Mouse (Mus musculus) hindbrain, embryonic 12.5 days (tissue): ENCODE results near the gene Mepce. TPM values are rescaled to one million over a fixed set of nuclear protein-coding genes. Genes with fewer than 3 reads are reported as not detected.
"Not testable (repeated sequence)": the region's sequence is repeated elsewhere in the genome, so short reads cannot be mapped to it uniquely, and the experiment has no call there.

Source experiments
- ATAC-seq: fragments of 200-750 bp; cut with Nextera tagmentation; 2 replicates; pipeline ENCODE4 v1.8.0; 2017; ENCODE audit warnings: moderate TSS enrichment; ENCODE audit not compliant: low FRiP score
- H3K27ac ChIP-seq: fragments of 300-500 bp; sonication (generic); 2 replicates; pipeline ENCODE4 v1.5.1; 2016; ENCODE audit warnings: mild to moderate bottlenecking
- H3K27me3 ChIP-seq: fragments of 300-500 bp; sonication (generic); 2 replicates; pipeline ENCODE4 v1.6.1; 2016; ENCODE audit warnings: mild to moderate bottlenecking
- H3K36me3 ChIP-seq: fragments of 300-500 bp; sonication (generic); 2 replicates; pipeline ENCODE4 v1.6.1; 2016; ENCODE audit warnings: mild to moderate bottlenecking
- H3K4me1 ChIP-seq: fragments of 300-500 bp; sonication (generic); 2 replicates; pipeline ENCODE4 v1.6.1; 2016
- H3K4me2 ChIP-seq: fragments of 300-500 bp; sonication (generic); replicated peaks from 2 replicates; pipeline ENCODE4 v1.6.1; 2016; ENCODE audit warnings: mild to moderate bottlenecking
- H3K4me3 ChIP-seq: fragments of 300-500 bp; sonication (generic); 2 replicates; pipeline ENCODE4 v1.5.1; 2016; ENCODE audit warnings: mild to moderate bottlenecking
- H3K9ac ChIP-seq: fragments of 300-500 bp; sonication (generic); 2 replicates; pipeline ENCODE4 v1.6.1; 2016; ENCODE audit warnings: mild to moderate bottlenecking, moderate library complexity
- H3K9me3 ChIP-seq: fragments of 300-500 bp; sonication (generic); replicated peaks from 2 replicates; pipeline ENCODE4 v1.6.1; 2016; ENCODE audit warnings: mild to moderate bottlenecking
- WGBS: fragments of 180-500 bp; shearing (Covaris S2); methylation state at CpG from one replicate; pipeline ENCODE4 v1.1.7; 2016; 5-methylcytosine and 5-hydroxymethylcytosine counted together
- polyA plus RNA-seq: library from polyadenylated mRNA; unstranded; fragments of >200 nt; fragmentation: Nextera tagmentation; extraction: Ambion mirVana; gene quantifications from 2 replicates; pipeline ENCODE4 v1.2.1, GENCODE M21; 2016

The Mepce gene
- polyA plus RNA-seq, 1 experiment from 2014 or later, result 11.0 TPM

GRCm38 (mm10) chr5:137753111-137753832 lies 34.2 kb downstream of the Mepce start:
- Histone ChIP-seq H3K27ac (no peak overlapping the region), H3K4me3 (no peak overlapping the region), H3K9me3 (no peaks in the 10 kb centered on the region), H3K4me1 (peaks cover 13% of the 10 kb centered on the region), H3K36me3 (peaks cover 44% of the 10 kb centered on the region), H3K27me3 (no peaks in the 10 kb centered on the region), H3K4me2 (no peak overlapping the region), H3K9ac (no peak overlapping the region)
- no peak for ATAC-seq
- WGBS, result 86% methylated on average over 13 of the region's 13 CpGs

- Histone ChIP-seq H3K27me3 (no peaks in the 10 kb centered on the region), H3K4me3 (no peak overlapping the region), H3K4me2 (no peak overlapping the region), H3K27ac (no peak overlapping the region), H3K9ac (no peak overlapping the region), H3K4me1 (peaks cover 26% of the 10 kb centered on the region), H3K36me3 (peaks cover 39% of the 10 kb centered on the region), H3K9me3 (no peaks in the 10 kb centered on the region)
- 88% methylated on average over 6 of the region's 6 CpGs for WGBS
- ATAC-seq, result no peak
Measured at GRCm38 (mm10) chr5:137751988-137752387, 35.5 kb downstream of the Mepce start.

GRCm38 (mm10) chr5:137751221-137751887 lies 36.1 kb downstream of the Mepce start:
- ATAC-seq, result no peak
- no peak overlapping the region for H3K4me2 ChIP-seq
- no peak overlapping the region for H3K27ac ChIP-seq
- H3K27me3 ChIP-seq, result no peaks in the 10 kb centered on the region
- H3K4me1 ChIP-seq, result peaks cover 30% of the 10 kb centered on the region
- no peak overlapping the region for H3K9ac ChIP-seq
- H3K36me3 ChIP-seq, result peaks cover 39% of the 10 kb centered on the region
- 91% methylated on average over 13 of the region's 13 CpGs for WGBS
- H3K4me3 ChIP-seq, result no peak overlapping the region
- H3K9me3 ChIP-seq, result no peaks in the 10 kb centered on the region

- Histone ChIP-seq H3K4me1 (peaks cover 33% of the 10 kb centered on the region), H3K36me3 (peaks cover 33% of the 10 kb centered on the region)
- not testable (repeated sequence) for ATAC-seq, H3K9me3 ChIP-seq, H3K4me3 ChIP-seq, H3K9ac ChIP-seq, H3K27me3 ChIP-seq, H3K27ac ChIP-seq, H3K4me2 ChIP-seq
- WGBS, result 92% methylated on average over 6 of the region's 8 CpGs
Measured at GRCm38 (mm10) chr5:137750212-137750611, 37.2 kb downstream of the Mepce start.

- peaks cover 33% of the 10 kb centered on the region for H3K4me1 ChIP-seq
- no peak overlapping the region for H3K4me3 ChIP-seq
- no peak overlapping the region for H3K27ac ChIP-seq
- H3K4me2 ChIP-seq, result no peak overlapping the region
- no peak overlapping the region for H3K9ac ChIP-seq
- no peaks in the 10 kb centered on the region for H3K27me3 ChIP-seq
- H3K36me3 ChIP-seq, result peaks cover 33% of the 10 kb centered on the region
- H3K9me3 ChIP-seq, result no peaks in the 10 kb centered on the region
- no peak for ATAC-seq
- 78% methylated on average over 6 of the region's 6 CpGs for WGBS
Measured at GRCm38 (mm10) chr5:137749196-137749836, 38.1 kb downstream of the Mepce start.

GRCm38 (mm10) chr5:137748130-137748770 lies 39.2 kb downstream of the Mepce start:
- H3K4me1 ChIP-seq, result peaks cover 33% of the 10 kb centered on the region
- H3K27me3 ChIP-seq, result no peaks in the 10 kb centered on the region
- peaks cover 24% of the 10 kb centered on the region for H3K36me3 ChIP-seq
- H3K27ac ChIP-seq, result peak overlapping the region; percentile 8; the same call in 1 of the 2 replicates
- H3K4me2 ChIP-seq, result peak overlapping the region; percentile 97
- no peak for ATAC-seq
- WGBS, result 55% methylated on average over 5 of the region's 5 CpGs
- H3K4me3 ChIP-seq, result peak overlapping the region; percentile 69
- no peaks in the 10 kb centered on the region for H3K9me3 ChIP-seq
- peak overlapping the region; percentile 87 for H3K9ac ChIP-seq

GRCm38 (mm10) chr5:137747326-137747961 lies 40.0 kb downstream of the Mepce start:
- Histone ChIP-seq H3K4me3 (peak overlapping the region; percentile 69), H3K27me3 (no peaks in the 10 kb centered on the region), H3K4me1 (peaks cover 33% of the 10 kb centered on the region), H3K36me3 (peaks cover 19% of the 10 kb centered on the region), H3K4me2 (peak overlapping the region; percentile 97), H3K9me3 (no peaks in the 10 kb centered on the region), H3K27ac (peak overlapping the region; percentile 96), H3K9ac (peak overlapping the region; percentile 87)
- ATAC-seq, result 0 out of 2 replicates have a peak, but pooled peaks have one; percentile 4
- WGBS, result 6% methylated on average over 26 of the region's 26 CpGs

- peak overlapping the region; percentile 87 for H3K9ac ChIP-seq
- no peak for ATAC-seq
- peak overlapping the region; percentile 69 for H3K4me3 ChIP-seq
- 1% methylated on average over 16 of the region's 16 CpGs for WGBS
- no peaks in the 10 kb centered on the region for H3K27me3 ChIP-seq
- no peaks in the 10 kb centered on the region for H3K9me3 ChIP-seq
- H3K4me1 ChIP-seq, result peaks cover 34% of the 10 kb centered on the region
- peak overlapping the region; percentile 97 for H3K4me2 ChIP-seq
- peak overlapping the region; percentile 96 for H3K27ac ChIP-seq
- peaks cover 13% of the 10 kb centered on the region for H3K36me3 ChIP-seq
Measured at GRCm38 (mm10) chr5:137746851-137747325, 40.6 kb downstream of the Mepce start.

- Histone ChIP-seq H3K4me2 (peak overlapping the region; percentile 97), H3K4me1 (peaks cover 40% of the 10 kb centered on the region), H3K27me3 (no peaks in the 10 kb centered on the region), H3K9ac (peak overlapping the region; percentile 87), H3K27ac (peak overlapping the region; percentile 96), H3K9me3 (no peaks in the 10 kb centered on the region), H3K4me3 (peak overlapping the region; percentile 69), H3K36me3 (peaks cover 8% of the 10 kb centered on the region)
- peak; percentile 26 for ATAC-seq
- 0% methylated on average over 18 of the region's 20 CpGs for WGBS
Measured at GRCm38 (mm10) chr5:137746282-137746850, 41.1 kb downstream of the Mepce start.

- Histone ChIP-seq H3K4me2 (peak within 1 kb of the TSS; percentile 97), H3K4me3 (peak within 1 kb of the TSS; percentile 69), H3K9me3 (no peaks in the 10 kb centered on the region), H3K4me1 (peaks cover 41% of the 10 kb centered on the region), H3K27me3 (no peaks in the 10 kb centered on the region), H3K27ac (peak within 1 kb of the TSS; percentile 96), H3K9ac (peak within 1 kb of the TSS; percentile 87), H3K36me3 (no peaks in the 10 kb centered on the region)
- ATAC-seq, result peak; percentile 84
- 5% methylated on average over 28 of the region's 28 CpGs for WGBS
Measured at GRCm38 (mm10) chr5:137745214-137746171, 42.0 kb downstream of the Mepce start, which contains the start of gene Tsc22d4. Tsc22d4 (plus strand) TSS chr5:137745730.
